Mouse (Mus musculus): ENCODE results near the gene Clpb.

DNA sequence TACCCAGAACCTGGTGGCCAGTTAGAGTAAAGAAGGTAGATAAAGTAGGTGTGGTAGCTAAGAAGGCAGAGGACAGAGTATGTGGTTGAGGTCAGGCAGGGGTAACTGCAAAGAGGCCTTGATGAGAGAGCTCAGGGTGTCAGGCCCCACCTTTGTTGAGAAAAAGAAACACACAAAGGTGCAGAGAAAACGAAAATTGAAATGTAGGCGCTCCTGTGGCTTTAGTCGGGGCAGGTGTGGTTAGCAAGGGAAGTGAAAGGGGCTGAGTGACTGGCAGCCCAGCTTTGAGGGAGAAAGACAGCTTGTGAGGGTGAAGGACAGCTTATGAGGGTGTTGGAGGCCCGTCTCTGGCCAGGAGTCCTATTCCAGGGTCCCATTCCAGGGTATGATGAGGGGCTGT, 28.9 kb upstream of the Clpb start:
- no peak for TF ChIP-seq CTCF (IDR thresholded peaks at IDR 0.05; ENCODE audit: borderline replicate concordance, insufficient read depth, low read depth, low read length)
- TF ChIP-seq POLR2A (IDR thresholded peaks at IDR 0.05; ENCODE audit: borderline replicate concordance, insufficient read depth, low read length), result no peak
